Comparison of ENCODE assay signal across 19 mouse cellular contexts in the genomic region with DNA sequence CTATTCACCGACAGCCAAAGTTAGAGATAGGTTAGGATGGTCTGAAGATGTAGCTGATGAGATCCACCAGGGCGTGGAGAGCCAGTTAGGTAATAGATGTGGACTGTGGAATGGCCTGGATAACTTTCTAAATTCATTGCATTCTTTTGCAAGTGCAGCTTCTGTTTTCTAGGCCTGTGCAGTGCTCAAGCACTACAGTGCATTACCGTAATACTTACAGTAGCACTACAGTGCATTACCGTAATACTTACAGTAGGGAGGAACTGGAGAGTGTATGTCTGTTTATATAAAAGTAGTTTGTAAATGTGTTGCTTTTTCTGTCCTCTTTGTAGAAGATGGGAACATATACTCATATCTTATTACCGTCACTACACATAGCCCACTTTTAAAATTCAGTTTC. TPM values are rescaled to one million over a fixed set of nuclear protein-coding genes. Genes with fewer than 3 reads are reported as not detected.
DNase-seq lines count a peak whose midpoint lies in the region; ATAC-seq and TF ChIP-seq lines count a peak whose summit lies in the region.
"Had no signal": no experiment of that assay in that cellular context is flagged by ENCODE, and none has a peak within 500 bp of the region (broad histone marks: within the 10 kb centered on the region; RNA-seq: fewer than 3 reads in every experiment).

No protein-coding gene starts in this region.

- H3K4me3 ChIP-seq in heart, embryonic 14.5 days (ENCODE audit: control insufficient read depth in 1 of 2, insufficient read depth in 1 of 2, low read depth in 1 of 2, low read length in 2 of 2): no peak overlapping the region
- no peak overlapping the region for H3K4me3 ChIP-seq in heart, adult 2 months
- no peak overlapping the region for H3K4me3 ChIP-seq in lung, embryonic 16.5 days (ENCODE audit: low read length)
- H3K4me3 ChIP-seq in liver, embryonic 11.5 days (ENCODE audit: low read depth, low read length): no peak overlapping the region
- H3K4me3 ChIP-seq: embryonic facial prominence, embryonic 13.5 days; forebrain, embryonic 12.5 days; gastrocnemius, adult 2 months; intestine, embryonic 15.5 days; limb, embryonic 10.5 days had no signal

- no peak for TF ChIP-seq POLR2A in heart, adult 2 months (IDR thresholded peaks at IDR 0.05; ENCODE audit: insufficient read depth, low read depth, low read length)

- H3K36me3 ChIP-seq in heart, embryonic 14.5 days (ENCODE audit: control insufficient read depth, insufficient read depth, low read length): peaks cover 36% of the 10 kb centered on the region
- H3K36me3 ChIP-seq in heart, adult 2 months (ENCODE audit: control insufficient read depth, insufficient read depth, low read length): peaks cover 15% of the 10 kb centered on the region
- peaks cover 8% of the 10 kb centered on the region; the same call in 1 of the 2 replicates for H3K36me3 ChIP-seq in lung, embryonic 16.5 days (ENCODE audit: control insufficient read depth, insufficient read depth, low read length)
- H3K36me3 ChIP-seq in liver, embryonic 11.5 days (ENCODE audit: control insufficient read depth, insufficient read depth, low read length): peaks cover 7% of the 10 kb centered on the region
- H3K36me3 ChIP-seq: intestine, embryonic 15.5 days had no signal

- no peaks in the 10 kb centered on the region for H3K9me3 ChIP-seq in heart, embryonic 14.5 days (ENCODE audit: control insufficient read depth, low read length)
- H3K9me3 ChIP-seq in lung, embryonic 16.5 days (ENCODE audit: control insufficient read depth, low read length): no peaks in the 10 kb centered on the region
- H3K9me3 ChIP-seq in liver, embryonic 11.5 days (ENCODE audit: control insufficient read depth, low read length): no peaks in the 10 kb centered on the region
- H3K9me3 ChIP-seq: embryonic facial prominence, embryonic 13.5 days; forebrain, embryonic 12.5 days; intestine, embryonic 15.5 days; limb, embryonic 10.5 days had no signal

- H3K9ac ChIP-seq in heart, embryonic 14.5 days (ENCODE audit: low read length): no peak overlapping the region
- no peak overlapping the region for H3K9ac ChIP-seq in heart, adult 2 months (ENCODE audit: low read depth, low read length)
- no peak overlapping the region for H3K9ac ChIP-seq in lung, embryonic 16.5 days (ENCODE audit: low read length)
- H3K9ac ChIP-seq in liver, embryonic 11.5 days (ENCODE audit: low read depth, low read length): no peak overlapping the region
- H3K9ac ChIP-seq: embryonic facial prominence, embryonic 13.5 days; forebrain, embryonic 12.5 days; intestine, embryonic 15.5 days had no signal

- WGBS in heart, embryonic 14.5 days: 39% methylated on average over 5 of the region's 5 CpGs
- WGBS in heart, adult 2 months: 62% methylated on average over 5 of the region's 5 CpGs
- WGBS in lung, embryonic 16.5 days: 75% methylated on average over 5 of the region's 5 CpGs
- WGBS in liver, embryonic 11.5 days: 78% methylated on average over 5 of the region's 5 CpGs

- intact Hi-C loops in heart, adult 2 months (cut with DNase I): no loop called here

- no peak for TF ChIP-seq CTCF in heart, adult 2 months (IDR thresholded peaks at IDR 0.05)

- peaks cover 2% of the 10 kb centered on the region; the same call in 1 of the 2 replicates for H3K79me2 ChIP-seq in heart, adult 2 months (replicated peaks; ENCODE audit: control insufficient read depth, insufficient read depth, low read length)

- no peaks in the 10 kb centered on the region for H3K27me3 ChIP-seq in heart, embryonic 14.5 days (ENCODE audit: control insufficient read depth, insufficient read depth, low read length)
- no peaks in the 10 kb centered on the region for H3K27me3 ChIP-seq in heart, adult 2 months (ENCODE audit: control insufficient read depth, insufficient read depth, low read length)
- no peaks in the 10 kb centered on the region for H3K27me3 ChIP-seq in lung, embryonic 16.5 days (ENCODE audit: control insufficient read depth, insufficient read depth, low read depth, low read length)
- H3K27me3 ChIP-seq in liver, embryonic 11.5 days (replicated peaks; ENCODE audit: control insufficient read depth, insufficient read depth, low read length): no peaks in the 10 kb centered on the region
- H3K27me3 ChIP-seq: embryonic facial prominence, embryonic 13.5 days; forebrain, embryonic 12.5 days; intestine, embryonic 15.5 days had no signal

- H3K27ac ChIP-seq in heart, embryonic 14.5 days (replicated peaks in 1 of 2; ENCODE audit: control insufficient read depth in 1 of 2, insufficient read depth in 1 of 2, low read depth in 2 of 2, low read length in 2 of 2): peak overlapping the region in 1 of 2 experiments; percentile 21; a peak in 1 of 4 replicates
- H3K27ac ChIP-seq in heart, adult 2 months: no peak overlapping the region
- H3K27ac ChIP-seq in lung, embryonic 16.5 days (ENCODE audit: low read length): no peak overlapping the region
- no peak overlapping the region for H3K27ac ChIP-seq in liver, embryonic 11.5 days (ENCODE audit: low read depth, low read length)
- H3K27ac ChIP-seq: embryonic facial prominence, embryonic 13.5 days; forebrain, embryonic 12.5 days; gastrocnemius, adult 2 months; intestine, embryonic 15.5 days; limb, embryonic 10.5 days had no signal

- no peak for TF ChIP-seq EP300 in heart, adult 2 months (IDR thresholded peaks at IDR 0.05; ENCODE audit: insufficient read depth, low read depth, low read length)

- H3K4me2 ChIP-seq in heart, embryonic 14.5 days (ENCODE audit: low read length): peak overlapping the region; percentile 13; the same call in 1 of the 2 replicates
- H3K4me2 ChIP-seq in lung, embryonic 16.5 days (ENCODE audit: low read depth, low read length): no peak overlapping the region
- no peak overlapping the region for H3K4me2 ChIP-seq in liver, embryonic 11.5 days
- H3K4me2 ChIP-seq: embryonic facial prominence, embryonic 13.5 days; forebrain, embryonic 12.5 days; intestine, embryonic 15.5 days had no signal

- peaks cover 3 to 22% of the 10 kb centered on the region in 2 experiments; a peak in 3 of 4 replicates for H3K4me1 ChIP-seq in heart, embryonic 14.5 days (ENCODE audit: control insufficient read depth in 2 of 2, insufficient read depth in 2 of 2, low read length in 2 of 2)
- H3K4me1 ChIP-seq in heart, adult 2 months (ENCODE audit: control insufficient read depth, insufficient read depth, low read length): peaks cover 4% of the 10 kb centered on the region; the same call in 1 of the 2 replicates
- H3K4me1 ChIP-seq in lung, embryonic 16.5 days (replicated peaks; ENCODE audit: control insufficient read depth, insufficient read depth, low read length): peaks cover 2% of the 10 kb centered on the region; the same call in 1 of the 2 replicates
- peaks cover 2% of the 10 kb centered on the region; the same call in 1 of the 2 replicates for H3K4me1 ChIP-seq in liver, embryonic 11.5 days (replicated peaks; ENCODE audit: control insufficient read depth, insufficient read depth, low read length)
- H3K4me1 ChIP-seq: embryonic facial prominence, embryonic 13.5 days; forebrain, embryonic 12.5 days; intestine, embryonic 15.5 days; limb, embryonic 10.5 days had no signal

- DNase-seq in heart, adult 2 months: no peak
- DNase-seq in lung, postnatal 10 days: no peak
- DNase-seq in liver, embryonic 11.5 days (ENCODE audit: low spot score): no peak
- DNase-seq in urinary bladder, adult 18-20 months (ENCODE audit: low spot score in 2 of 2): no peak
- no peak for DNase-seq in thymus, postnatal 14 days
- DNase-seq: B cell, adult 2 months; cerebellum, postnatal 10 days; gastrocnemius, adult 2 months; heart, postnatal 14 days; layer of hippocampus, adult 9-11 months; right cerebral cortex, postnatal 4 days; thymus, postnatal 25 days had no signal

- peak; percentile 61; the same call in 1 of the 2 replicates for ATAC-seq in heart, embryonic 14.5 days (ENCODE audit: insufficient number of reproducible peaks, insufficient read depth, low FRiP score, low read depth)
- peak; percentile 56; the same call in 1 of the 2 replicates for ATAC-seq in lung, embryonic 16.5 days (ENCODE audit: low read depth)
- ATAC-seq in liver, embryonic 11.5 days (replicated peaks; ENCODE audit: low FRiP score): peak; percentile 21; the same call in 1 of the 2 replicates
- peak; percentile 82 for ATAC-seq in monocyte, adult 5-6 weeks (replicated peaks; ENCODE audit: insufficient number of reproducible peaks, low FRiP score, low TSS enrichment, poor library complexity, severe bottlenecking)
- ATAC-seq: intestine, embryonic 15.5 days had no signal

RNA-seq across cellular contexts. Expression of gene Usp25, which starts 28.1 kb away (rescaled TPM):
- polyA plus RNA-seq in heart, embryonic 14.5 days (2014; fragmentation: Nextera tagmentation; extraction: Ambion mirVana): 32.5 and 33.2 TPM in 2 replicates
- total RNA-seq in heart, adult 2 months (2021): 10 to 100 TPM; 71.4 to 74.4 TPM
- polyA plus RNA-seq in heart, adult 2 months (2012; rRNA removed): 16.7 and 29.5 TPM in 2 replicates
- polyA plus RNA-seq in lung, embryonic 16.5 days (2015; fragmentation: Nextera tagmentation; extraction: Ambion mirVana): 9.9 and 15.4 TPM in 2 replicates
- polyA plus RNA-seq in liver, embryonic 11.5 days (2014; fragmentation: Nextera tagmentation; extraction: Ambion mirVana): 49.1 and 57.4 TPM in 2 replicates
- 133 to 147 TPM (median 143 TPM) in 3 replicates for total RNA-seq in monocyte, adult 5-6 weeks (2017)

Comparison
In these comparisons a context has a peak if more than half of its experiments do, and no peak if none do; other contexts are left out.
1. ATAC-seq: peak in every context shown above with its lines; median percentile 82 in monocyte, adult 5-6 weeks; 61 in heart, embryonic 14.5 days; 56 in lung, embryonic 16.5 days; 21 in liver, embryonic 11.5 days.